Mouse (Mus musculus): Measurements from ENCODE around the gene Nin. TPM values are rescaled to one million over a fixed set of nuclear protein-coding genes. Genes with fewer than 3 reads are reported as not detected.
"Not testable (repeated sequence)": the region's sequence is repeated elsewhere in the genome, so short reads cannot be mapped to it uniquely, and the experiment has no call there.

Gene Nin
- 9.1 and 11.4 TPM in 2 replicates for polyA plus RNA-seq (2015; fragmentation: Nextera tagmentation; extraction: Ambion mirVana)

- DNase-seq (ENCODE audit: low spot score) = no peak
Observed at GRCm38 (mm10) chr12:70113351-70113750, at the start of gene Nin. TSS of gene Nin (minus strand) at chr12:70113717.

- DNase-seq (ENCODE audit: low spot score) = no peak
Observed at GRCm38 (mm10) chr12:70161057-70161456, 47.5 kb upstream of the Nin start.

GRCm38 (mm10) chr12:70157292-70158066 is 44.0 kb upstream of the Nin start:
- no peak for DNase-seq (ENCODE audit: low spot score)

GRCm38 (mm10) chr12:70156222-70156621 is 42.7 kb upstream of the Nin start:
- no peak for DNase-seq (ENCODE audit: low spot score)

GRCm38 (mm10) chr12:70153842-70154241 is 40.3 kb upstream of the Nin start, which contains the start of gene Abhd12b:
TSS of gene Abhd12b (plus strand) at chr12:70154142.
- no peak for DNase-seq (ENCODE audit: low spot score)

GRCm38 (mm10) chr12:70148631-70149265 is 35.2 kb upstream of the Nin start:
- peak; percentile 58 for DNase-seq (ENCODE audit: low spot score)

- DNase-seq (ENCODE audit: low spot score) = peak; percentile 58
Observed at GRCm38 (mm10) chr12:70147986-70148630, 34.6 kb upstream of the Nin start.

GRCm38 (mm10) chr12:70145586-70145985 is 32.1 kb upstream of the Nin start:
- no peak for DNase-seq (ENCODE audit: low spot score)

GRCm38 (mm10) chr12:70144637-70145448 is 31.3 kb upstream of the Nin start:
- DNase-seq (ENCODE audit: low spot score) = peak; percentile 82

- not testable (repeated sequence) for DNase-seq (ENCODE audit: low spot score)
Observed at GRCm38 (mm10) chr12:70144106-70144587, 30.6 kb upstream of the Nin start.

- no peak for DNase-seq (ENCODE audit: low spot score)
Observed at GRCm38 (mm10) chr12:70140993-70141576, 27.6 kb upstream of the Nin start.

GRCm38 (mm10) chr12:70140542-70140941 is 27.0 kb upstream of the Nin start:
- DNase-seq (ENCODE audit: low spot score) = no peak

- DNase-seq (ENCODE audit: low spot score) = no peak
Observed at GRCm38 (mm10) chr12:70139871-70140270, 26.4 kb upstream of the Nin start.

GRCm38 (mm10) chr12:70137626-70138025 is 24.1 kb upstream of the Nin start:
- no peak for DNase-seq (ENCODE audit: low spot score)

GRCm38 (mm10) chr12:70137095-70137494 is 23.6 kb upstream of the Nin start:
- DNase-seq (ENCODE audit: low spot score) = no peak

- DNase-seq (ENCODE audit: low spot score) = peak; percentile 86
Observed at GRCm38 (mm10) chr12:70136185-70136756, 22.8 kb upstream of the Nin start.

GRCm38 (mm10) chr12:70134627-70135235 is 21.2 kb upstream of the Nin start:
- DNase-seq (ENCODE audit: low spot score) = no peak

GRCm38 (mm10) chr12:70131042-70131675 is 17.6 kb upstream of the Nin start:
- DNase-seq (ENCODE audit: low spot score) = peak; percentile 23

- DNase-seq (ENCODE audit: low spot score) = peak; percentile 60
Observed at GRCm38 (mm10) chr12:70129105-70129504, 15.6 kb upstream of the Nin start.

Data from thymus, postnatal 0 days (tissue).